Mouse (Mus musculus): Measurements from ENCODE around the gene Midn. TPM values are rescaled to one million over a fixed set of nuclear protein-coding genes. Genes with fewer than 3 reads are reported as not detected.

Midn gene
- polyA plus RNA-seq, 1 experiment: 254 TPM

GRCm38 (mm10) chr10:80167460-80168037 lies 19.5 kb downstream of the Midn start:
- TF ChIP-seq GATA1 (IDR thresholded peaks at IDR 0.05; ENCODE audit: low read length): no peak

GRCm38 (mm10) chr10:80168038-80168661 lies 20.1 kb downstream of the Midn start:
- no peak for TF ChIP-seq GATA1 (IDR thresholded peaks at IDR 0.05; ENCODE audit: low read length)

DNA sequence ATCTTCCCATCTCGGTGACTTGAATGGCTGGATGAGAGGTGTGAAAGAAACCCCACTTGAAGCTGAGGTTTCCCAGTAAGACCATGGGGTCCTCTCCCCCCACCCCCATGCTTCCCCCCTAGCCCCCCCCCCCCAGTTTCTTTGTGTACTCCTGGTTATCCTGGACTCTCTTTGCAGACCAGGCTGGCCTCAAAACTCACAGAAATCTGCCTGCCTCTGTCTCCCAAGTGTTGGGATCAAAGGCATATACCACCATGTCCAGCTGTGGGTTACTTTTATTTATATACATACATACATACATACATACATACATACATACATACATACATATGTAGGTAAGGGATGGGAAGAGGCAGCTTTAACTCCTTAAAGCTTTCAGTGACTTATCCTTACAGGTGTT lies 21.0 kb downstream of the Midn start:
- TF ChIP-seq GATA1 (IDR thresholded peaks at IDR 0.05; ENCODE audit: low read length): no peak

DNA sequence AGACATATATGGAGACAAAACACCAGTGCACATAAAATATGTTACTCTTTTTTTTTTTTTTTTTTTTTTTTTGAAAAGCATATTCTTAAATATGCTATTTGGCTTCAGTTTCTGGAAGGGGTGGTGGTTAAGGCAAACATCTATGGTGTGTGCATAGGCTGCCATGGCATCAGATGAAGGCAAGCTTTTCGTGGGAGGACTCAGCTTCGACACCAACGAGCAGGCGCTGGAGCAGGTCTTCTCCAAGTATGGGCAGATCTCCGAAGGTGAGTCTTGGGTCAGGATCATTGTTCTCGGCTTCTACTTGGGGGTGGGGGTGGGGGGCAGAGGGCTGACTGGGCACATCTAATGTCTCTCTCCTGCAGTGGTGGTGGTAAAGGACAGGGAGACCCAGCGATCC lies 21.6 kb downstream of the Midn start:
- no peak for TF ChIP-seq GATA1 (IDR thresholded peaks at IDR 0.05; ENCODE audit: low read length)

- no peak for TF ChIP-seq GATA1 (IDR thresholded peaks at IDR 0.05; ENCODE audit: low read length)
Measured at GRCm38 (mm10) chr10:80170052-80170451, 22.0 kb downstream of the Midn start.

DNA sequence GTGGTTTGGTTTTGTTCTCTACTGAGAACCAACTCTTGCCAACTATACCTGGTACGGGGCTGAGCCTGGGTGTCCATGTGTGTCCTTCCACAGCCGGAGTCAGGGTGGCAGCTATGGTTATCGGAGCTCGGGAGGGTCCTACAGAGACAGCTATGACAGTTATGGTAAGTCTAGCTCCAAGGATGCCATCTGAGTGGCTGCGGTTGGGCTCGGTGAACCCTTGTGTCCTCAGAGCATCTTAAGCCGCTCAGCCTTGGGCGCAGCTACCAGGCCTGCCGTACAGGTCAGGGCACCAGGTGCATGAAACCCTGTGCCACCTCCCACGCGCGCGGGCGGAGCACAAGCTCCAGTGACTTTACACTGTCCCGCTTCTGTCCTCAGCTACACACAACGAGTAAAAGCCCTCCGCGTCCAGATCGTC lies 22.5 kb downstream of the Midn start:
- TF ChIP-seq GATA1 (IDR thresholded peaks at IDR 0.05; ENCODE audit: low read length): no peak

DNA sequence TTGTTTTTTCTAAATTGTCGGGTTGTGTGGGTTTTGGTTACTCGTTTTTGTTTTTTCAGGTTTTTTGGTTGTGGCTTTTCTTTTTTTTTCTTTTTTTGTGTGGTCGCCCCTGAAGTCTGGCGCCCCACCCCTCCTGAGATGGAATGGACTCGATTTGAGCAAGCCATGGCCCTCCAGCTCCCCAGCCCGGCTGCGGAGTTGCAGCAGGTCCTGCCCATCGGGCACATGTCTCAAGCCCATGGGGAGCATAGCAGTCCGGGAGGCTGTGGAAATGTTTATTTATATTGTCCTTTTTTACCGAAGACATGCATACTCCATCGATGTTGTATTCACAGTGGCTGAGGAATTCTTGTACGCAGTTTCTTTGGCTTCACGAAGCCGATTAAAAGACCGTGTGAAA lies 23.2 kb downstream of the Midn start:
- TF ChIP-seq GATA1 (IDR thresholded peaks at IDR 0.05; ENCODE audit: low read length): no peak

DNA sequence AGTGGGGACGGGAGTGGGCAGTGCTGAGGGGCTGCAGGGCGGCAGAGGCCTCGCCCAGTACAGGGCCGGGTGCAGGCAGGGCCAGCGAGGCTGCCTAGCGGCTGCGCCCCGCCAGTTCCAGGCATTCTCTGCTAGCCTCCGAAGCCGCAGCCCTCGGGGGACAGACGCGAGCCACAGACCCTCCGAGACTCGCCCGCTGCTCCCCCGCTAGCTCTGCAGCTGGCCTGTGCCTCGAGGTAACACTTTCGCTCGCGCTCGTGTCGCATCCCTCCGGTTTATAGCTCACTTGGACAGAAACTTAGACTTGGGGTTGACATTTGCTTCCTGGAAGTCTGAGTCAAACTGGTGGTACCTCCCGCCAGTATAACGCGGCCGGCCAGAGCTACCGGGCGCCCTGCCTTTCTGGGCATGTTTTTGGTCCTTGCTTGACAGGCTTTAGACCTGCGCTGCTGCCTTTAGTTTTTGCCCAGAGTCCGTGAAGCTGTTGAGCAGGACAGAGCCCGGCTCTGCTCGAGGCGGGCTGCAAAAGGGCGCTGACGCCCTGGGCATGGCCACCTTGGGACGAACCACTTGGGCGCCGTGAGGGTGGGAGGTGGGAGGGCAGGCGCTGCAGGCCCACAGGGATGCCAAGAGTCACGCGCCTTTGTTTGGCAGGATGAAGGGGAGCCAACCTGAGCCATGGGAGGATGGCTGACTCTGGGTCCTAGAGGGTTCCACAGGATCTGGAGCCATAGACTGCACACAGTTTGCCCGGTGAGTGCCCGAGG lies 23.9 kb downstream of the Midn start:
- no peak for TF ChIP-seq GATA1 (IDR thresholded peaks at IDR 0.05; ENCODE audit: low read length)

GRCm38 (mm10) chr10:80172527-80173292 lies 24.6 kb downstream of the Midn start, which contains the start of gene 1600002K03Rik:
1600002K03Rik (plus strand) TSS chr10:80172944.
- TF ChIP-seq GATA1 (IDR thresholded peaks at IDR 0.05; ENCODE audit: low read length): no peak

DNA sequence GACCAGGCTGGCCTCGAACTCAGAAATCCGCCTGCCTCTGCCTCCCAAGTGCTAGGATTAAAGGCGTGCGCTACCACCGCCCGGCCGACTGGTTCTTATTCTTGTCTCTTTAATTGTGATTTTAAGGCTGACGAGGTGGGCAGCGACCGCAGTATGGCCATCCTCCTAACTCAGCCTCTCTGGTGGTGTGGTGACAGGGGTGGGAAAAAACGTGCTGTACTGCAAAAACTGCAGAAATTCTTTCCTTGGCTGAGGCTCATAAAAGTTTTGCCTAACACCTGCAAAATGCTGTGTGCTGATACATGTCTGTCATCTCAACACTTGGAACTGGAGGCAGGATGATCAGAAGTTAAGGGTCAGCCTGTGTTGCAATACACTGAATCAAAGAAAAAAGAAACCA lies 25.3 kb downstream of the Midn start:
- TF ChIP-seq GATA1 (IDR thresholded peaks at IDR 0.05; ENCODE audit: low read length): no peak

- TF ChIP-seq GATA1 (IDR thresholded peaks at IDR 0.05; ENCODE audit: low read length): no peak
Measured at GRCm38 (mm10) chr10:80173955-80174640, 26.0 kb downstream of the Midn start.

DNA sequence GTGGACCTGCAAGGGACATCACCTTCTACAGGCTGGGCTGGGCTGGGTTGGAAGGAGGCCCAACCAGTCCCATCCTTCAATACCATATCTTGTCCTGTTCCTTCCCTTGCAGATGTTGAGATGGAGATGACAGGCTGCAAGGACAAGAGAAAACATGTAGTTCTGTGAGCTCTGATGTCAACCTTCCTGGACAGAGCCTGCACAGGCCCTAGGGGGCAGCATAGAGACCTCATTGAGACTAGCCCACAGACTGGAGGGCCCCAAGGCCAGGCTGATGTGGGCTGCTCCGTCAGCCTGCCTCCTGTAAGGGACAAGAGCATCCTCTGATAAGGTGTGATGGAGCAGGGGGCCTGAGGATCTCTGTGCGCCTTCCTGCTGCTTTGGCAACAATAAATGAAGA lies 26.6 kb downstream of the Midn start:
- TF ChIP-seq GATA1 (IDR thresholded peaks at IDR 0.05; ENCODE audit: low read length): no peak

DNA sequence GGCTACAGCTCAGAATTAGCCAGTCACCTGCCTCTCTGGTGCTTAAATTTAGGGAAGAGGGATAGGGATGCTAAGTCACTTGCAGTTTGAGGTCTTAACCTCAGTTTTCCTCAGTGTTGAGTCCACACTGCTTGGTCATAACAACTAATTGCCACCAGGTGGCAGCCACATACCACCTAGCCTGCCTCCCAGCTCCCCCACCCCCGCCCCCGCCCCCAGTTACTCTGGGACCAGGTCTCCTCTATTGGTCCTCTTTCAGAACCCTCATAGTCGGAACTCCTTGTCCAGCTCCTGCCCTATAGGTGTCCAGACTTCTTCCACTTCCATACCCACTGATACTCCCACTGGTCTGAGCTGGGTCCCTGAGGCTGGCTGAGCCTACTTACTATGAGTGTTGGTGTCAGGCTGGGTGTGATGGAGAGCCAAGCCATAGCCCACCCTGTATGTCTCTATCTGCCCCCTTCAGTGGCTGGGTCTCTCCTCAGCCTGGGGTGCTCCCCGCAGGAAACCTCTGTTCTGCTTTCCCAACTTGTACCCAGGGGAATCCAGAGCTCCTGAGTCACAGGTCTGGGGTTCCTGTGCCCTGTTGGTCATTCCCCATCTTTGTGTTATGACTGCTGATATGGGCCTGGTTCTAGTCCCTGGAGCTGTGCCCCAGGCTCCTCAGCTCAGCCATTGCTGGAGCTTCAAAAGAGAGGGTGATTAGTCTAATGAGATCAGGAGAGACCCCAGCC lies 27.6 kb downstream of the Midn start:
- no peak for TF ChIP-seq GATA1 (IDR thresholded peaks at IDR 0.05; ENCODE audit: low read length)

DNA sequence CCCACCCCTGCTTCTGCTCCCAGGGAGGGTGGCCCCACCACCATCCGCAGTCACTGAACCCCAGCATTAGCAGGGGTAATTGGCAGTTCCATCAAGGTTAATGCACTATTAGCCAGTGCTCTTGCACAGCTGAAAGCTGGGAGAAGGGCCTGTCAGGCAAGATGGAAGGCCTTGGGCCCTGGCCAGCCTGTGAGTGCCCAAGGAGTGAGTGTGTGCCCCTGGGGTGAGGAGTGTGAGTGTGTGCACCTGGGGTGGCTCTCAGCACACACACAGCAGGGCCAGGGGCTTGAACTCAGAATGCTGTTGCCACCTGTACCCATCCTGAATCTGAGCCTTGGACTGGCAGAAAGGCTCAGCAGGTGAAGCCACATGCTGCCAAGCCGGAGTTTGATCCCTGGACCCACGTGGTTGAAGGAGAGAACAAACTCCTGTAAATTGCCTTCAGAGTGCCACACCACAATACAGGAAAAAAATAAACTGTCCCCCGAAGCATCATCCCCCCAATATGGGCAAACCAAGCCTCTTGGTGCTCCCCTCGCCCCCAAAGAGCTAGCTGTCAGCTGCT lies 28.3 kb downstream of the Midn start:
- TF ChIP-seq GATA1 (IDR thresholded peaks at IDR 0.05; ENCODE audit: low read length): no peak

Measured in G1E-ER4 (cell line).